Mouse (Mus musculus) embryo, embryonic 9.5 days (tissue): ENCODE measurements at regions not wholly inside any gene's neighbourhood (a gene's known extent, or its start where the extent isn't known, plus 50 kb on each side); places are given as distances from the start of the nearest gene placed in this dataset.

ENCODE experiments used
- DNase-seq: peaks from one replicate; pipeline ENCODE4 v3.0.0-alpha.2; 2017; ENCODE audit errors: extremely low spot score

GRCm38 (mm10) chr2:118031662-118032061 lies 80.0 kb upstream of the Thbs1 start:
- no peak for DNase-seq

GRCm38 (mm10) chr2:118033377-118033776 lies 78.3 kb upstream of the Thbs1 start:
- no peak for DNase-seq

GRCm38 (mm10) chr2:118034026-118034425 lies 77.7 kb upstream of the Thbs1 start:
- no peak for DNase-seq

- no peak for DNase-seq
These were observed 76.3 kb upstream of the Thbs1 start for GRCm38 (mm10) chr2:118035333-118035732.

- DNase-seq: no peak
These were observed 72.5 kb upstream of the Thbs1 start for GRCm38 (mm10) chr2:118038859-118039818.

GRCm38 (mm10) chr2:118039819-118040206 lies 71.9 kb upstream of the Thbs1 start:
- DNase-seq: no peak

GRCm38 (mm10) chr2:118042380-118043055 lies 69.2 kb upstream of the Thbs1 start:
- no peak for DNase-seq

GRCm38 (mm10) chr2:118044666-118045065 lies 67.0 kb upstream of the Thbs1 start:
- no peak for DNase-seq

GRCm38 (mm10) chr2:118050326-118050725 lies 61.4 kb upstream of the Thbs1 start:
- DNase-seq: no peak

- DNase-seq: no peak
These were observed 60.1 kb upstream of the Thbs1 start for GRCm38 (mm10) chr2:118051610-118052009.

GRCm38 (mm10) chr2:118053512-118053911 lies 58.2 kb upstream of the Thbs1 start:
- DNase-seq: no peak

GRCm38 (mm10) chr2:118058654-118059395 lies 52.9 kb upstream of the Thbs1 start:
- no peak for DNase-seq

- no peak for DNase-seq
These were observed 50.4 kb upstream of the Thbs1 start for GRCm38 (mm10) chr2:118061291-118061690.
